Mouse (Mus musculus) MEL (cell line): ENCODE results near the gene Igsf23.

ENCODE experiments used
- CTCF ChIP-seq, 3 experiments: IDR thresholded peaks in 2 of 3; conservative IDR thresholded peaks in 1 of 3; 2 replicates each; pipeline ENCODE4 v1.5.1; 2011 to 2012; ENCODE audit warnings: low read length in 3 of 3, low read depth in 2 of 3, mild to moderate bottlenecking in 2 of 3, improper control_type of control experiment in 1 of 3, inconsistent platforms in 1 of 3, mixed read lengths in 1 of 3, moderate library complexity in 1 of 3; ENCODE audit not compliant: control insufficient read depth in 1 of 3, insufficient read depth in 1 of 3, poor library complexity in 1 of 3, severe bottlenecking in 1 of 3
- ELF1 ChIP-seq: IDR thresholded peaks from 2 replicates; pipeline ENCODE4 v1.6.1; 2014; ENCODE audit warnings: low read depth, mild to moderate bottlenecking, inconsistent platforms, low read length, improper control_type of control experiment, moderate library complexity
- EP300 ChIP-seq, 2 experiments: IDR thresholded peaks; 2 replicates each; pipeline ENCODE4 v1.6.1; 2011; ENCODE audit warnings: improper control_type of control experiment in 2 of 2, low read length in 2 of 2, low read depth in 1 of 2, mild to moderate bottlenecking in 1 of 2
- GABPA ChIP-seq: IDR thresholded peaks from 2 replicates; pipeline ENCODE4 v1.6.1; 2012; ENCODE audit warnings: low read depth, mild to moderate bottlenecking, inconsistent platforms, low read length, improper control_type of control experiment, moderate library complexity
- GATA1 ChIP-seq: IDR thresholded peaks from 2 replicates; pipeline ENCODE4 v1.6.1; 2011; ENCODE audit warnings: low read depth, low read length, improper control_type of control experiment
- JUND ChIP-seq: IDR thresholded peaks from 2 replicates; pipeline ENCODE4 v1.6.1; 2011; ENCODE audit warnings: low read depth, mild to moderate bottlenecking, improper control_type of control experiment, low read length
- MXI1 ChIP-seq: IDR thresholded peaks from 2 replicates; pipeline ENCODE4 v1.6.1; 2011; ENCODE audit warnings: mild to moderate bottlenecking, low read depth, low read length, improper control_type of control experiment
- NRF1 ChIP-seq: IDR thresholded peaks from 2 replicates; pipeline ENCODE4 v1.6.1; 2014; ENCODE audit warnings: low read depth, mild to moderate bottlenecking, inconsistent platforms, low read length, improper control_type of control experiment, moderate library complexity; ENCODE audit not compliant: poor library complexity, insufficient read depth, severe bottlenecking
- POLR2A ChIP-seq, 2 experiments: IDR thresholded peaks; 2 replicates each; pipeline ENCODE4 v1.6.1; 2011 to 2012; ENCODE audit warnings: low read length in 2 of 2, mild to moderate bottlenecking in 2 of 2, control low read depth in 1 of 2, improper control_type of control experiment in 1 of 2, low read depth in 1 of 2, moderate library complexity in 1 of 2; ENCODE audit not compliant: control insufficient read depth in 1 of 2, insufficient read depth in 1 of 2, poor library complexity in 1 of 2
- POLR2AphosphoS2 ChIP-seq: IDR thresholded peaks from 2 replicates; pipeline ENCODE4 v1.6.1; 2011; ENCODE audit warnings: low read length, improper control_type of control experiment
- RAD21 ChIP-seq: IDR thresholded peaks from 2 replicates; pipeline ENCODE4 v1.6.1; 2011; ENCODE audit warnings: mild to moderate bottlenecking, low read depth, low read length, improper control_type of control experiment
- ZMIZ1 ChIP-seq: IDR thresholded peaks from 2 replicates; pipeline ENCODE4 v1.6.1; 2012; ENCODE audit warnings: low read depth, mild to moderate bottlenecking, inconsistent platforms, low read length, improper control_type of control experiment, moderate library complexity
- ZNF384 ChIP-seq: IDR thresholded peaks from 2 replicates; pipeline ENCODE4 v1.6.1; 2012; ENCODE audit warnings: low read depth, mild to moderate bottlenecking, inconsistent platforms, low read length, improper control_type of control experiment

GRCm38 (mm10) chr7:19945821-19946515 is 4.6 kb downstream of the Igsf23 start:
- no peak for TF ChIP-seq POLR2A (IDR thresholded peaks at IDR 0.05; ENCODE audit: control insufficient read depth in 1 of 2, insufficient read depth in 1 of 2, low read depth in 1 of 2, low read length in 2 of 2, poor library complexity in 1 of 2)
- TF ChIP-seq NRF1 = no peak
- TF ChIP-seq EP300 (IDR thresholded peaks at IDR 0.05; ENCODE audit: low read depth in 1 of 2, low read length in 2 of 2) = no peak
- TF ChIP-seq MXI1 = no peak
- TF ChIP-seq ELF1 = no peak
- no peak for TF ChIP-seq GABPA
- TF ChIP-seq RAD21 = no peak
- TF ChIP-seq POLR2AphosphoS2 = no peak
- TF ChIP-seq CTCF (IDR thresholded peaks at IDR 0.05 in 2 of 3, conservative IDR thresholded peaks at IDR 0.05 in 1 of 3; ENCODE audit: control insufficient read depth in 1 of 3, insufficient read depth in 1 of 3, low read depth in 2 of 3, low read length in 3 of 3, poor library complexity in 1 of 3, severe bottlenecking in 1 of 3) = no peak
- TF ChIP-seq ZMIZ1 = no peak
- no peak for TF ChIP-seq ZNF384
- TF ChIP-seq GATA1 = no peak
- no peak for TF ChIP-seq JUND
